Mouse (Mus musculus) E14TG2a.4 (cell line): ENCODE results near the gene Wt1.

Experiments
- CTCF ChIP-seq: conservative IDR thresholded peaks from 2 replicates; pipeline ENCODE4 v1.5.1; 2014; ENCODE audit warnings: low read length
- NANOG ChIP-seq: IDR thresholded peaks from 2 replicates; pipeline ENCODE4 v1.6.1; 2014; ENCODE audit warnings: borderline replicate concordance, low read length, mixed read lengths

GRCm38 (mm10) chr2:105141371-105141770, 15.0 kb downstream of the Wt1 start:
- TF ChIP-seq NANOG, result no peak
- no peak for TF ChIP-seq CTCF
